Mouse (Mus musculus) common myeloid progenitor, adult 5-6 weeks (primary cell): ENCODE measurements at regions not wholly inside any gene's neighbourhood (a gene's known extent, or its start where the extent isn't known, plus 50 kb on each side); places are given as distances from the start of the nearest gene placed in this dataset.

Source experiments
- ATAC-seq: replicated peaks from 2 replicates; pipeline ENCODE4 v1.8.0; 2016; ENCODE audit warnings: low read depth, mild to moderate bottlenecking, moderate TSS enrichment, inconsistent platforms; ENCODE audit not compliant: poor library complexity, severe bottlenecking

GRCm38 (mm10) chr6:81716371-81716770 is 207.1 kb upstream of the Gcfc2 start:
- no peak for ATAC-seq

GRCm38 (mm10) chr6:81724601-81725545 is 198.6 kb upstream of the Gcfc2 start:
- ATAC-seq, result no peak

- no peak for ATAC-seq
Measured at GRCm38 (mm10) chr6:81731631-81732030, 191.8 kb upstream of the Gcfc2 start.

GRCm38 (mm10) chr6:81733527-81733926 is 189.9 kb upstream of the Gcfc2 start:
- ATAC-seq, result no peak

- no peak for ATAC-seq
Measured at GRCm38 (mm10) chr6:81738466-81738865, 185.0 kb upstream of the Gcfc2 start.

- no peak for ATAC-seq
Measured at GRCm38 (mm10) chr6:81749681-81750080, 173.8 kb upstream of the Gcfc2 start.

- no peak for ATAC-seq
Measured at GRCm38 (mm10) chr6:81751631-81752030, 171.8 kb upstream of the Gcfc2 start.

- ATAC-seq, result no peak
Measured at GRCm38 (mm10) chr6:81756242-81756641, 167.2 kb upstream of the Gcfc2 start.

- no peak for ATAC-seq
Measured at GRCm38 (mm10) chr6:81758876-81759275, 164.6 kb upstream of the Gcfc2 start.

GRCm38 (mm10) chr6:81760181-81760580 is 163.3 kb upstream of the Gcfc2 start:
- ATAC-seq, result no peak

GRCm38 (mm10) chr6:81765831-81766230 is 157.6 kb upstream of the Gcfc2 start:
- no peak for ATAC-seq

GRCm38 (mm10) chr6:81766800-81767199 is 156.7 kb upstream of the Gcfc2 start:
- no peak for ATAC-seq

- ATAC-seq, result 0 out of 2 replicates have a peak, but pooled peaks have one; percentile 29
Measured at GRCm38 (mm10) chr6:81768669-81769537, 154.6 kb upstream of the Gcfc2 start.

- no peak for ATAC-seq
Measured at GRCm38 (mm10) chr6:81770301-81770700, 153.2 kb upstream of the Gcfc2 start.

- no peak for ATAC-seq
Measured at GRCm38 (mm10) chr6:81771862-81772261, 151.6 kb upstream of the Gcfc2 start.

- no peak for ATAC-seq
Measured at GRCm38 (mm10) chr6:81782131-81782530, 141.3 kb upstream of the Gcfc2 start.

GRCm38 (mm10) chr6:81782815-81783435 is 140.5 kb upstream of the Gcfc2 start:
- no peak for ATAC-seq

- ATAC-seq, result no peak
Measured at GRCm38 (mm10) chr6:81795281-81795680, 128.2 kb upstream of the Gcfc2 start.

GRCm38 (mm10) chr6:81800822-81801221 is 122.6 kb upstream of the Gcfc2 start:
- ATAC-seq, result no peak

- ATAC-seq, result no peak
Measured at GRCm38 (mm10) chr6:81801804-81802203, 121.7 kb upstream of the Gcfc2 start.
